Mouse (Mus musculus) hindbrain, embryonic 14.5 days (tissue): ENCODE results near the gene Stc2. TPM values are rescaled to one million over a fixed set of nuclear protein-coding genes. Genes with fewer than 3 reads are reported as not detected.

ENCODE experiments used
- ATAC-seq: fragments of 200-750 bp; cut with Nextera tagmentation; 2 replicates; pipeline ENCODE4 v1.8.0; 2017; ENCODE audit warnings: moderate number of reproducible peaks, mild to moderate bottlenecking, moderate TSS enrichment, moderate library complexity; ENCODE audit not compliant: low FRiP score
- DNase-seq: peaks from one replicate; pipeline ENCODE4 v3.0.0-alpha.2; 2015; ENCODE audit warnings: low spot score
- H3K27ac ChIP-seq: fragments of 300-500 bp; sonication (generic); 2 replicates; pipeline ENCODE4 v1.5.1; 2014; ENCODE audit warnings: mild to moderate bottlenecking, moderate library complexity
- H3K27me3 ChIP-seq: fragments of 300-500 bp; sonication (generic); 2 replicates; pipeline ENCODE4 v1.6.1; 2014; ENCODE audit warnings: mild to moderate bottlenecking, low read length, mixed read lengths; ENCODE audit not compliant: control insufficient read depth, insufficient read depth
- H3K36me3 ChIP-seq: fragments of 300-500 bp; sonication (generic); replicated peaks from 2 replicates; pipeline ENCODE4 v1.6.1; 2014; ENCODE audit not compliant: control insufficient read depth, insufficient read depth
- H3K4me1 ChIP-seq: fragments of 300-500 bp; sonication (generic); replicated peaks from 2 replicates; pipeline ENCODE4 v1.6.1; 2014; ENCODE audit warnings: antibody characterized with exemption, low read length, mixed read lengths; ENCODE audit not compliant: control insufficient read depth, insufficient read depth
- H3K4me2 ChIP-seq: fragments of 300-500 bp; sonication (generic); replicated peaks from 2 replicates; pipeline ENCODE4 v1.6.1; 2014; ENCODE audit warnings: mild to moderate bottlenecking, moderate library complexity
- H3K4me3 ChIP-seq: fragments of 300-500 bp; sonication (generic); replicated peaks from 2 replicates; pipeline ENCODE4 v1.5.1; 2014; ENCODE audit warnings: mild to moderate bottlenecking, low read length
- H3K9ac ChIP-seq: fragments of 300-500 bp; sonication (generic); 2 replicates; pipeline ENCODE4 v1.6.1; 2014
- H3K9me3 ChIP-seq: fragments of 300-500 bp; sonication (generic); 2 replicates; pipeline ENCODE4 v1.6.1; 2016; ENCODE audit warnings: low read length; ENCODE audit not compliant: control insufficient read depth
- WGBS: fragments of 180-500 bp; shearing (Covaris S2); extraction: QIAGEN DNeasy Blood & Tissue Kit; methylation state at CpG from one replicate; pipeline ENCODE4 v1.1.7; 2014; 5-methylcytosine and 5-hydroxymethylcytosine counted together
- polyA plus RNA-seq: library from polyadenylated mRNA; unstranded; fragments of >200 nt; fragmentation: Nextera tagmentation; extraction: Ambion mirVana; gene quantifications from 2 replicates; pipeline ENCODE4 v1.2.1, GENCODE M21; 2014

Gene Stc2
- polyA plus RNA-seq, 1 experiment from 2014 or later = 0.59 TPM

DNA sequence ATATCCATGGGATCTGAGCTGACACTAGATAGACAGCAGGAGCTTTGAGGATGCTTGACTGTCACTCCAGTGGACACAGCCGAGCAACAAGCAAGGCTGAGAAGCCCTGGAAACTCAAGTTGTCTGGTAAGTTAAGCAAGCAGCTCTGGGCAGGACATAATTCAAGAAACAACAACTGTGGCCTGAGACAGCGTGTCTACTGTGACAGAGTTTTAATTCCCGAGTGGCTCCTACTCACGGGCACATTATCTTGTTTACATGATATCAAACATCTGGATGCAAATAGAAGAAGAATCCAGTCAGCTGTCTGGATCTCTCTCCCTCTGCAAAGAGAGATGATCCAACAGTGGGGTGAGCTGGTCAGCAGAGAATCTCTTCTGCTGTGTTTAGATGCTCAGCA is 19.0 kb upstream of the Stc2 start:
- DNase-seq = no peak
- no peak overlapping the region for H3K9ac ChIP-seq

DNA sequence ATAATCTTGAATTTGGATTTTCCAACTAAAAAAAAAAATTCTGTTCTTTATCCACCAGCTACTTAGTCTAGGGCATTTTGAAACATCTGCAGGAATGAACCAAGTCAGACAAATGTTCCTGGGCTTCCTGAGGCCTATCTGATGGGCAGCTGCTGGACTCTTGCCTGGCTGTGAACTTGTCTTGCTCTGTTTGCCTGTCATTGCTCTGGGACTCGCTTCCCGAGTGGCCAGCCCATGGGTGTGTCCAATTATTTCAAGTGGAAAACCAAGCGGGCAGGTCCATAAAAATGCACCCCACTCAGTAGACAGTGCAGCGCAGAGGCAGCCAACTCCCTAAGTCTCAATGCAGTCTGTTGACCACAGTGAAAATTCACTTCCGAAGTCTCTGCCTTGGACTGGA is 17.7 kb upstream of the Stc2 start:
- no peak overlapping the region for H3K4me2 ChIP-seq
- ATAC-seq (no peak), DNase-seq (no peak)
- H3K9ac ChIP-seq = no peak overlapping the region
- H3K27ac ChIP-seq = no peak overlapping the region
- H3K27me3 ChIP-seq = no peaks in the 10 kb centered on the region
- WGBS = 90% methylated on average over 5 of the region's 5 CpGs
- H3K9me3 ChIP-seq = no peaks in the 10 kb centered on the region
- no peaks in the 10 kb centered on the region for H3K36me3 ChIP-seq
- H3K4me3 ChIP-seq = no peak overlapping the region
- no peaks in the 10 kb centered on the region for H3K4me1 ChIP-seq

More for the DNA sequence above, 19.0 kb upstream of the Stc2 start:
- Histone ChIP-seq H3K9me3 (no peaks in the 10 kb centered on the region), H3K4me1 (no peaks in the 10 kb centered on the region), H3K27ac (no peak overlapping the region), H3K4me3 (no peak overlapping the region), H3K27me3 (no peaks in the 10 kb centered on the region), H3K4me2 (no peak overlapping the region), H3K36me3 (no peaks in the 10 kb centered on the region)
- ATAC-seq = no peak
- 83% methylated on average over 4 of the region's 4 CpGs for WGBS

DNA sequence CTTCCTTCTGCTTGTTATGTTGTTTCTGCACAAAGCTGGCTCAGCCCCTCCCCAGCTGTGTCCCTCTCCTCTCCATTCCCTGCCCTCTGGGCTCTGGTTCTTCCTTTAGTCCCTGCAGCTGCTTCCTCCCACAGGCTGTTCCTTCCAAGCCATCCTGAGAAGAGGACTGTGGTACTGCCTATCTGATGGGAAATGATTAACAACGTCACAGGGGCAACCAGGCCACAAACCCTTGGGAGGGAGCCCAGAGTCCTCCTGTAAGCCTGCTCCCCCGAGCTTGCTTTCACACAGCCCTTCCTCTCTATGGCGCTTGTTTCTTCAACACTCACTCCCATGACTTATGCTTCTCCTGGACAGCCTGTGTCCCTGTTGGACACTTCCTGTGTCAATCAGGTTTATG is 16.7 kb upstream of the Stc2 start:
- no peak for DNase-seq
- H3K4me1 ChIP-seq = no peaks in the 10 kb centered on the region
- no peak overlapping the region for H3K4me2 ChIP-seq
- H3K27me3 ChIP-seq = no peaks in the 10 kb centered on the region
- 65% methylated on average over 3 of the region's 3 CpGs for WGBS
- ATAC-seq = no peak
- H3K9me3 ChIP-seq = no peaks in the 10 kb centered on the region
- H3K9ac ChIP-seq = no peak overlapping the region
- no peaks in the 10 kb centered on the region for H3K36me3 ChIP-seq
- no peak overlapping the region for H3K27ac ChIP-seq
- no peak overlapping the region for H3K4me3 ChIP-seq

DNA sequence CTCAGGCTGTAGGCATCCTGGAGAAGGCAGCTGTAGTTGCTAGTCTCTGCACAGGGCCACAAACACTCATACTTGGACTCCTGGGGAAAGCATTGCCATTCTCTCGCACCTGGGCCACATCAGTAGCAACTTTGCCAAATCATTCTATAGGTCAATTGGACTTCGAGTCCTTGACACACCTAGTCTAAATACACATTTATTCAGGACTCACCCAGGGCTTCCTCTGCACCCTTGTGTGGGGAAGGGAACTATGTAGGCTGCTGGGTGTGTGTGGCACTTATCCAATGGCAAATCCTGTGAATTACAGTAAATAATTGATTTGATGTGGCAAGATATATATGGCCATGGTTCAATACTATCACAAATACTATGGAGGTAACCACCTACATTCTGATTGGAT is 14.1 kb upstream of the Stc2 start:
- Histone ChIP-seq H3K27ac (no peak overlapping the region), H3K4me2 (no peak overlapping the region), H3K36me3 (no peaks in the 10 kb centered on the region), H3K27me3 (no peaks in the 10 kb centered on the region), H3K4me3 (no peak overlapping the region), H3K9ac (no peak overlapping the region), H3K4me1 (no peaks in the 10 kb centered on the region), H3K9me3 (no peaks in the 10 kb centered on the region)
- no peak for ATAC-seq
- WGBS = 88% methylated on average over 2 of the region's 2 CpGs
- no peak for DNase-seq

DNA sequence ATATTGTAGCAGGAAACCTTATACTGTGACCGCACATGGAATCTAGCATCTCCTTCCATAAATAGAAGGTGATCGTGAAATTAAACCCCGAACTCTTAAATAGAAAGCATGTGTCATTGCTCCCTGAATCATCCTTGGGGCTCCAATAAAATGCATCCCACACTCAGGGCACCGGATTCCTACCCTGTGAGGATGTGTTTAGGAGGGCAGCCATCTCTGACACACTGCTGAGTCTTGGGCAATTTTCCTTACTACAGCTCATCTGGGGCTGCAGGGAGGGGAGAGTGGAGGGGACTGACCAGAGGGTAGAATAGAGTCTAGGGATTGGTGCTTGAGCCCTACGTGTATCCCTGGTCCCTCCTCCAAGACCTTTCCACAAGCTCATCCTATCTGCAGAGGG is 12.3 kb upstream of the Stc2 start:
- no peak overlapping the region for H3K9ac ChIP-seq
- H3K4me2 ChIP-seq = no peak overlapping the region
- H3K27me3 ChIP-seq = no peaks in the 10 kb centered on the region
- H3K27ac ChIP-seq = no peak overlapping the region
- no peaks in the 10 kb centered on the region for H3K4me1 ChIP-seq
- H3K4me3 ChIP-seq = no peak overlapping the region
- ATAC-seq (no peak), DNase-seq (no peak)
- 89% methylated on average over 5 of the region's 5 CpGs for WGBS
- H3K36me3 ChIP-seq = no peaks in the 10 kb centered on the region
- H3K9me3 ChIP-seq = no peaks in the 10 kb centered on the region

DNA sequence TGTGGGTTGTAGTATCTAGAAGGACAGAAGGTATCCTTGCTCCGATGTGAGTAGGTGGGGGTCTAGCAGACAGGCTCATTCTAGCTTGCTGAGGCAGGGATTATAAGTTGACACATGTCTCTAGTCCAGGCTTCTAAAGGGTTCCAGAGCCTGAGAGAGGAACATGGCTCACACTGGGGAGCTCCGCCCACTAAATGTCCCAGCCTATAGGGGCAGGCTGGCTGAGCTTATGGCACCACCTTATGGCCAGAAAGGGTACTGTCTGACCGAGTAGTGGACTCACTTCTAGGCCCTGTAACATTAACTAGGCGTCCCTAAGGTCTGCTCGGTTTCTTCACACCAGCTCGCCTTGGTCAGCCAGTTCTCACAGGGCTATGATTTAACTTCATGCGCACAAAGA is 3.6 kb upstream of the Stc2 start:
- 77% methylated on average over 7 of the region's 7 CpGs for WGBS
- no peak overlapping the region for H3K4me3 ChIP-seq
- H3K27me3 ChIP-seq = peaks cover 38% of the 10 kb centered on the region
- no peak overlapping the region for H3K4me2 ChIP-seq
- H3K9ac ChIP-seq = no peak overlapping the region
- H3K27ac ChIP-seq = no peak overlapping the region
- peaks cover 20% of the 10 kb centered on the region for H3K4me1 ChIP-seq
- peak; percentile 45 for DNase-seq
- no peak for ATAC-seq
- H3K36me3 ChIP-seq = no peaks in the 10 kb centered on the region
- H3K9me3 ChIP-seq = no peaks in the 10 kb centered on the region

DNA sequence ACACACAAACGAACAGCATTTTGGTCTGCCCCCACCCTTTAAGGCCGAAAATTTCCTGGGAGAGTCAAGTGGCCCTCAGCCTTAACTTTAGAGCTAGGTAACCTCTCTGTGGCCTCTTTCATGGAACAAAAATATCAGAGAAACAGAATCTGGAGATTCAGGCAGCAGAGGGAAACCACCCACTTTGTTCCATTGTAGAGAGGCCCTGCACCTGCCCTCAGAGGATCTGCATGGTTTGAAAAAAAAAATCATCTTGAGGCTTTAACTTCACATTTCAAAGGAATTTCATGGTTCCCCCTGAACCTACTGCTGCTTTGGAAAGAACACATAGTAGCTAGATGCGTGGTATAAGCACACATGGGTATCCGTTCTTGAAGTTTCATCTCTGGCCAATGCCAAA is 2.3 kb upstream of the Stc2 start:
- Histone ChIP-seq H3K36me3 (no peaks in the 10 kb centered on the region), H3K9me3 (no peaks in the 10 kb centered on the region), H3K4me2 (no peak overlapping the region), H3K4me3 (no peak overlapping the region), H3K9ac (no peak overlapping the region), H3K4me1 (peaks cover 24% of the 10 kb centered on the region), H3K27ac (no peak overlapping the region), H3K27me3 (peaks cover 43% of the 10 kb centered on the region)
- no peak for ATAC-seq
- WGBS = 85% methylated on average over 4 of the region's 4 CpGs
- DNase-seq = no peak

DNA sequence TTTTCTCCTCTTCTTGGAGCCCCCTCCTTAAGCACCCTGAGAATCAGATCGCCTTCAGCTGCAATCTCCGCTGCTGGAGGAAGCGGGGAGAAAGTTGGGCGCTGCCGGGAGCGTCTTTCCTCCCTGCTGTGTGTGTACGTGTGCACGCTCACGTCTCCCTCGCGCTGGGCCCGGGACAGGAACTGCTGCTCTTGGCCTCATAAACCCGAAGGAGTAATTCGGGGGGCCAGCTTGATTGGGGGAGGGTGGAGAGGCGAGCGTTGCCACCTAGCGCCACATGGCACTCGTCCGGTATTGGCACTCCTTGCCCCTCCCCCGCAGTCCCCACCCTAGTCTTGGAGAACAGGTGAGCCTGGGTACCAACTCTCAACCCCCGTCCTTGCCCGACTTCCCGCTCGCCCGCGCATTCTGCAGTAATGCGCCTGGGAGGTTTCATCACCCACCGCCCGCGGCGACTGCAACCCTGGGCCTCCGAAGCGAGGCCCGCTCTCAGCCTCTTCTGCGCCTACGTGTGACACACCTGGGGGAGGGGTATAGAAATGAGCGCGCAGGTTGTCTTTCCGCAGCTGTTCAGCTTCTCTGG is 1.5 kb upstream of the Stc2 start:
- H3K27me3 ChIP-seq = peaks cover 43% of the 10 kb centered on the region
- no peak for ATAC-seq
- WGBS = 2% methylated on average over 39 of the region's 39 CpGs

DNA sequence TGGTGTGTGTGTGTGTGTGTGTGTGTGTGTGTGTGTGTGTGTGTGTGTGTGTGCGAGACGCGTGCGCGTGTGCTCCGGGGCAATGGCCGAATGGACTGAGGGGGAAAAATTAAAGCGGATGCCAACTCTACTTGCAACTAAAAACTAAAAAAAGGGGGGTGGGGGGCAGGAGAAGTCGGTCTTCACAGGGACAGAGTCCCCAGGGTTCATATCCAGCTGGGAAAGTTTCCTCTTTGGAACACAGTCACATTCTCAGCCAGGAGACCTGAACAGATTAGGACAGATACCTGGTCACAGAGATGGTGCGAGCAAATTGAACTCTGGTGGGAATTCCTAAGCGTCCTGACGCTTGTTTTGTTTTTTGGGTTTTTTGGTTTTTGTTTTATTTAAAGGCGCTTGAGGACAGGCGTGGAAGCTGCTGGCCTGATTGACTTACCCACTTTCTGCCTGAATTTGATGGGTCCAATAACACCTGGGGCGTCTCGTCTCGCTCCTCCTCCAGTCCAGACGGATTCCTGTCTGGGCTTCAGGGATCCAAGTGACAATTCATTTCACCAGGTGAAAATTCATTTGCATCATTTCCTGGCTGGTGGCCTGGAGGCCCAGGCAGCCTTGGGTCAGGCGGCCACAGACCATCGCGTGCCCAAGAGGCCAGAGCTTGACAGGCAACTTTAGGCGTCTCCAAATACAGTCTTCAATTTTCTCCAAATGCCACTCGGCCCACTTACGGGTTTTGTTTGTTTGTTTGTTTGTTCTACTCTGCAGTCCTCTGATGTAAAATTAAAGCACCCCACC is 759 bp upstream of the Stc2 start:
- H3K9me3 ChIP-seq = no peaks in the 10 kb centered on the region
- H3K4me3 ChIP-seq = peak overlapping the region; percentile 72
- peaks cover 24% of the 10 kb centered on the region for H3K4me1 ChIP-seq
- no peak overlapping the region for H3K27ac ChIP-seq
- H3K27me3 ChIP-seq = peaks cover 43% of the 10 kb centered on the region
- H3K36me3 ChIP-seq = no peaks in the 10 kb centered on the region
- H3K9ac ChIP-seq = peak overlapping the region; percentile 20; the same call in 1 of the 2 replicates
- ATAC-seq = 0 out of 2 replicates have a peak, but pooled peaks have one; percentile 13
- H3K4me2 ChIP-seq = peak overlapping the region; percentile 100
- WGBS = 2% methylated on average over 23 of the region's 24 CpGs
- no peak for DNase-seq

More for the DNA sequence above, 1.5 kb upstream of the Stc2 start:
- Histone ChIP-seq H3K27ac (no peak overlapping the region), H3K9me3 (no peaks in the 10 kb centered on the region), H3K4me3 (peak overlapping the region; percentile 72), H3K4me1 (peaks cover 24% of the 10 kb centered on the region), H3K36me3 (no peaks in the 10 kb centered on the region), H3K9ac (peak overlapping the region; percentile 3; the same call in 1 of the 2 replicates), H3K4me2 (peak overlapping the region; percentile 100)
- peak; percentile 30 for DNase-seq
